Mouse (Mus musculus): ENCODE measurements around the gene Mgat5b.

DNA sequence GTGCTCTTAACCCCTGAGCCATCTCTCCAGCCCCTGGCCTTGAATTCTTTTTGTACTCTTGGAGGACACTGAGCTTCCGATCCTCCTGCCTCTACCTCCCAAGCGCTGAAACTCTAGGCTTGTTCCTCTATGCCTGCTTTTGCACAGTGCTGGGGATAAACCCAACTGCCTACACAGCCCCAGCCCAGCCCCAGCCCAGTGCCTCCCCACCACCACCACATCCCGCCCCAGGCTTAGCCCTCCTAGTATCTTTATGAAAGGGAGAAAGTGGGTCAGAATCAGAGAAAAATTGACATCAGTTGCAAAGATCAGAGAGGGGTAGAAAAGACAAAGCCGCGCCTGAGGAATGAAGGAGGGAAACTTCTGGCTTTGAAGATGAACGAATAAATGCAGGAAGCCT is 34.6 kb upstream of the Mgat5b start:
- no peak for TF ChIP-seq GATA2 (IDR thresholded peaks at IDR 0.05; ENCODE audit: borderline replicate concordance, low read depth, low read length)
- TF ChIP-seq CTCF (IDR thresholded peaks at IDR 0.05; ENCODE audit: low read depth, low read length): no peak
- TF ChIP-seq TAL1 (conservative IDR thresholded peaks at IDR 0.05; ENCODE audit: low read depth, low read length): no peak
- no peak for TF ChIP-seq POLR2AphosphoS5 (IDR thresholded peaks at IDR 0.05; ENCODE audit: insufficient replicate concordance, low read depth, low read length)
- no peak for TF ChIP-seq GATA1 (IDR thresholded peaks at IDR 0.05; ENCODE audit: borderline replicate concordance, low read length)
